Mouse (Mus musculus) testis, postnatal 14 days (tissue): ENCODE data around the gene Samd9l.
"Not testable (repeated sequence)": the region's sequence is repeated elsewhere in the genome, so short reads cannot be mapped to it uniquely, and the experiment has no call there.

Experiments
- DNase-seq: peaks from one replicate; pipeline ENCODE4 v3.0.0; 2021; ENCODE audit warnings: low spot score

Samd9l gene

DNA sequence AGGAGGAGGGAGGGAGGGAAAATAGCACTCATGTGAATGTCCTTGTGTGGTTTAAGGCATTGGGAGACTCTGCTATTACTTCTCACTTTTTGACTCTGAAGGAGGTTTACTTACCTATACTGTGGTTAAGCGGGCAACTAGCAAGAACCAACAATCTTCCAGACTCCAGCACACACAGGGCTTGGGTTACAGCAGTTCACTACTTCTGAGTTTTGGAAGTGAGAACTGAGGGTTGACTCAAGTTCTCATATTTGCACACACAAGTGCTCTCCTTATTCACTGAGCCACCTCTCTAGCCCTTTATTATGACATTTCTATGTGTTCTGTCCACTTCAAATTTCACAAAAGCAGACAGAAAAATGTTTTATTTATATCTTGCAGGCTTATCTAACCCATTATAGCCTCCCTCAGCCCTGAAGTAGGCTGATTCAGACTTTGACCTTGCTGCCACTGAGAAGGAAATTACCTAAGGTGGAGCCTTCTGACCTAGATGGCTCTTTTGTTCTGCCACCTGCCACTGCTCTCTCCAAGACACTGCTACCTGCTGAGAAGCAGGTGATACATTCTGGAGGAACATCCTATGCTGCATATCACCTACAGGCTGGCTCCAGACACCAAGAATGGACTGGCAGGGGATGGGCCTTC, 55.6 kb downstream of the Samd9l start:
- not testable (repeated sequence) for DNase-seq

DNA sequence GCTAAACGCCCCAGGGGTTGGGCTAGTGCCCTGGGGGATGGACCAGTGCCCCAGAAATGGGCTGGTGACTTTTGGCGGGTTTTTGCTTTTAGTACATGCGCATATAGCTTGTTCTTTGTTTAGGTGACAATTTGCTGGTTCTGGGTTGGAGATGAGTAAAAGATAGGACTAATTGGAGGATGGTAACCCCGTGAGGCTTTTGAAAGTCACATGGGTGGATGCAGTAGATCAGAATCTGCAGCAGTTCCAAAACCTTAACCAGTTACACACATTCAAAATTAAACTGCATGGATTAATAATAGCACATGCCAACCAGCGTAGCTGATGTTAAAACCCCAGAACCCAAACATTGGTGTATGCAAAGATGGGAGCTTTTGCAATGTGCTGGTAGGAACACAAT, 57.9 kb downstream of the Samd9l start:
- DNase-seq, result no peak

DNA sequence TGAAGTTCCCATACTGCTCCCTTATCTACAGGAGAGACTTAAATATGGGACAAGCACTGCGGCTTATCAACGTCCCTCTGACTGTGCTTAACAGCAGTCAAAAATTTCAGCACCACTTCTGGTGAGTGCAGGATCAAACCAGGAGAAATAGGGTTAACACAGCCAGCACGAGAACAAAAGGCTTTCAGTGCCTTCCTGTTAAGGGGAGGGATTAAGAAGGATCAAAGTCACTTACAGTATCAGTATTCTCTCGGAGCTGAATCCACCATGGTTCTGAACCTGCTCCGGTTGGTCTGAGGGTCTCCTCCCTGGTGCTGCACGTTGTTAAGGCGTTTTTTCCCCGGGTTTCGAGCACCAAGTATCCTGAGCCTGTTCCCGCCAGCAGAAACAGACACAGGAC, 58.4 kb downstream of the Samd9l start:
- not testable (repeated sequence) for DNase-seq

DNA sequence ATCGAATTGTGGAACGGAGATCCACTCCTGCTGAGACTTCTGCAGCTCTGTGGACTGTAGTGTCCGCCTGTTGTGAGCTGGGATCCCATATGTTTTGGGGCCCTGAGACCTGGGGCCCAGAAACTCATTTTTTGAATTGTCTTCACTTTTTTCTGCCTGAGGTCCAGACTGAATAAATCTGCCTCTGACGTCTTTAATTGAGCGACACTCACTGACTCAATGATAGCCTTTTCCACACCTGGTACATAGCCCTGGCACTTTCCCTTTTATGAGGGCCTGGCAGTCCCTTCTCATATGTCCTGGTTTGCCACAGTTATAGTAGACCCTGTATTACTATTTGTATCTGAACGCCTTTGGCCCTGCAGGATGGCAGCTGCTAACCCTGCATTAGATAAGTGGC, 60.2 kb downstream of the Samd9l start:
- DNase-seq, result not testable (repeated sequence)
